Mouse (Mus musculus) myocyte (in vitro differentiated cells): ENCODE data around the gene B020031M17Rik.
"Not testable (repeated sequence)": the region's sequence is repeated elsewhere in the genome, so short reads cannot be mapped to it uniquely, and the experiment has no call there.

Experiments
- CEBPB ChIP-seq: IDR thresholded peaks from 2 replicates; pipeline ENCODE4 v1.6.1; 2011; ENCODE audit warnings: mild to moderate bottlenecking, moderate library complexity; ENCODE audit not compliant: poor library complexity, insufficient read depth, severe bottlenecking
- POLR2A ChIP-seq: IDR thresholded peaks from one replicate; pipeline ENCODE4 v1.6.1; 2011; ENCODE audit warnings: low read depth, mild to moderate bottlenecking, control low read depth, moderate library complexity; ENCODE audit not compliant: insufficient read length

- TF ChIP-seq POLR2A, CEBPB: not testable (repeated sequence)
Measured at GRCm38 (mm10) chr13:119916966-119917722, 33.5 kb downstream of the B020031M17Rik start.
